Mouse (Mus musculus) ES-E14 (cell line): Measurements from ENCODE around the gene Tsacc.
A peak's percentile ranks its signal among the peaks of the same experiment; 100 is the strongest.

Source experiments
- CHD2 ChIP-seq: IDR thresholded peaks from 2 replicates; pipeline ENCODE4 v1.6.1; 2014; ENCODE audit warnings: mild to moderate bottlenecking, low read depth, low read length, inconsistent platforms
- MAFK ChIP-seq: IDR thresholded peaks from 2 replicates; pipeline ENCODE4 v1.6.1; 2014; ENCODE audit warnings: mild to moderate bottlenecking, low read depth, low read length, inconsistent platforms; ENCODE audit not compliant: insufficient read depth
- ZC3H11A ChIP-seq: IDR thresholded peaks from 2 replicates; pipeline ENCODE4 v1.6.1; 2012; ENCODE audit warnings: low read depth, mild to moderate bottlenecking, inconsistent platforms, low read length, borderline replicate concordance
- ZNF384 ChIP-seq: IDR thresholded peaks from 2 replicates; pipeline ENCODE4 v1.6.1; 2012; ENCODE audit warnings: low read depth, low read length, inconsistent platforms

GRCm38 (mm10) chr3:88291970-88292369, 4.8 kb downstream of the Tsacc start:
- TF ChIP-seq MAFK (no peak), CHD2 (no peak), ZNF384 (no peak), ZC3H11A (peak; percentile 26; the same call in 1 of the 2 replicates)
